Mouse (Mus musculus): ENCODE measurements around the gene Disp2. TPM values are rescaled to one million over a fixed set of nuclear protein-coding genes. Genes with fewer than 3 reads are reported as not detected.

Gene Disp2
- 0.05 and 0.14 TPM in 2 replicates for polyA plus RNA-seq (2016; fragmentation: Nextera tagmentation; extraction: Ambion mirVana)

DNA sequence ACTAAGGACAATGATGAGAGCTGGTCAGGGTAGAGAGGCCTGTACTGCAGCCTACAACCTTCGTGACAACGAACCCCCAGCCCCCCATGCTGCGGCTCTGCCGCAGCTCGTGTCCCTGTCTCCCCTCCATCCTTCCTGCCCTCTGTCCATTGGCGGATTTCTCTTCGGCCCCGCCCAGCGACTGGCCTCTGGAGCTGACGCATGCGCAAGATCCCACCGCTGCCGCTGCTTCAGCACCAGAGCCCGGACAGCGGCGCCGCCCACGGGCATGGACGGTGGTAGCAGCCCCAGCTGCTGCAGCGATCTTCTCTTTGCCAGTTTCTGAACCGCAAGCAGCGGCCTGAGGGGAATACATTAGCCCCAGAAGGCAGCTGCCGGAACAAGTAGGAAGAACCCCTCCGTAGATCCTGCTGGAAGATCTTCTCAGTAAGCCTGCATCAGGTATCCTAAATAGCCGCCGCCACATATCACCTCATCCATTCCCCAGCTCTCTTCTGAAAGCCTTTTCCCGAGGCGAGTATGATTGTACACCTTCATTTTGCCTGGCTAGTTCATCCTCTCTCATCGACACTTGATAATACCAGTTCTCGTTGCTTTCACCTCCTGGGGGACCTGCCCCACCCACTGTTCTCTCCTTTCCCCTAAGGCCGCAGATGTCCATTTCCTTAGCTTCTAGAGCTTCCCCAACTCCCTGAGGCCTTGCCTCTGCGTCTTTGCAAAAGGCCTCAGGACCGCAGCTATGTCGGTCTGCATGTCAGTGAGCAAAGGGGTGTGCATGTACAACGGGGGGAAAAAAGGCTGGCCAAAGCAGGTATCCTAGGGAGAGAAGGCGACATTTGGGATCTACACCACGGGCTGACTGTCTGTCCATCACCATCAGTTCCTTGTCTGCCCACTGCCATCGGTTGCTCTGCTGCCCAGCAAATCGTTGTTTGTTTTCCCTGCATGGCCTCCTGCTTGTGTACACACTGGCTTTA is at the start of gene Disp2:
Gene Disp2, plus strand, starts transcription at position 216 of the 977 bp plus-strand sequence.
- Histone ChIP-seq H3K4me2 (peak within 1 kb of the TSS; percentile 57), H3K9me3 (no peaks in the 10 kb centered on the region), H3K4me3 (replicated peaks) (peak within 1 kb of the TSS; percentile 33), H3K36me3 (no peaks in the 10 kb centered on the region), H3K27me3 (peaks cover 22% of the 10 kb centered on the region), H3K9ac (replicated peaks) (no peak within 1 kb of the TSS), H3K4me1 (replicated peaks) (peaks cover 9% of the 10 kb centered on the region; the same call in 1 of the 2 replicates), H3K27ac (no peak within 1 kb of the TSS)
- WGBS: 14% methylated on average over 39 of the region's 39 CpGs
- ATAC-seq (ENCODE audit: insufficient number of reproducible peaks, insufficient read depth, low FRiP score, low TSS enrichment, low read depth): peak; percentile 78; the same call in 1 of the 2 replicates

- Histone ChIP-seq H3K36me3 (no peaks in the 10 kb centered on the region), H3K27me3 (peaks cover 62% of the 10 kb centered on the region), H3K9me3 (no peaks in the 10 kb centered on the region), H3K27ac (no peak overlapping the region), H3K4me3 (replicated peaks) (no peak overlapping the region), H3K9ac (replicated peaks) (no peak overlapping the region), H3K4me1 (replicated peaks) (peaks cover 23% of the 10 kb centered on the region), H3K4me2 (no peak overlapping the region)
- 28% methylated on average over 8 of the region's 8 CpGs for WGBS
- no peak for ATAC-seq (ENCODE audit: insufficient number of reproducible peaks, insufficient read depth, low FRiP score, low TSS enrichment, low read depth)
Observed at GRCm38 (mm10) chr2:118729816-118730621, 49.5 kb upstream of the Disp2 start.

- H3K36me3 ChIP-seq: no peaks in the 10 kb centered on the region
- H3K4me1 ChIP-seq (replicated peaks): peaks cover 23% of the 10 kb centered on the region
- no peak overlapping the region for H3K27ac ChIP-seq
- no peak for ATAC-seq (ENCODE audit: insufficient number of reproducible peaks, insufficient read depth, low FRiP score, low TSS enrichment, low read depth)
- no peaks in the 10 kb centered on the region for H3K9me3 ChIP-seq
- H3K9ac ChIP-seq (replicated peaks): no peak overlapping the region
- 0% methylated on average over 3 of the region's 3 CpGs for WGBS
- no peak overlapping the region for H3K4me2 ChIP-seq
- peaks cover 64% of the 10 kb centered on the region for H3K27me3 ChIP-seq
- no peak overlapping the region for H3K4me3 ChIP-seq (replicated peaks)
Observed at GRCm38 (mm10) chr2:118730622-118730915, 49.0 kb upstream of the Disp2 start.

DNA sequence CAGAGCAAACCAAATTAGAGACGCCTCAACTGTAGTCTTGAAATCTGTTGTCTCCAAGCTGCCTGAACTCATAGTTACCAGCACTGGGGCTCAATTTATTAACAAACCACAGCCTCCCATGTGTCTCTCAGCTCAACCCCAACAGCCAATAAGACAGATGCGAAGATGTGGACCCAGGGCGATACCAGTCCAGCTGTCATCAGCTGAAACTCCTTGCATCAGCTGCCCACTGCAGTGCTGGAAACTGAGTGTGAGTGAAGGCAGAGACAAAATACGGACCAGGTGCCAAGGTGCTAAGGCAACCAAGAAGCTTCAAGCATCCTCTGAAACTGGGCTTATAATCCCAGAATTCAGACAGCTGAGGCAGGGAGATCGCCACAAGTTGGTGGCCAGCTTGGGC is 47.5 kb upstream of the Disp2 start:
- no peaks in the 10 kb centered on the region for H3K9me3 ChIP-seq
- no peak overlapping the region for H3K4me3 ChIP-seq (replicated peaks)
- 86% methylated on average over 5 of the region's 5 CpGs for WGBS
- H3K27ac ChIP-seq: no peak overlapping the region
- H3K4me1 ChIP-seq (replicated peaks): peaks cover 23% of the 10 kb centered on the region
- H3K4me2 ChIP-seq: no peak overlapping the region
- peaks cover 62% of the 10 kb centered on the region for H3K27me3 ChIP-seq
- no peak overlapping the region for H3K9ac ChIP-seq (replicated peaks)
- no peak for ATAC-seq (ENCODE audit: insufficient number of reproducible peaks, insufficient read depth, low FRiP score, low TSS enrichment, low read depth)
- H3K36me3 ChIP-seq: no peaks in the 10 kb centered on the region

DNA sequence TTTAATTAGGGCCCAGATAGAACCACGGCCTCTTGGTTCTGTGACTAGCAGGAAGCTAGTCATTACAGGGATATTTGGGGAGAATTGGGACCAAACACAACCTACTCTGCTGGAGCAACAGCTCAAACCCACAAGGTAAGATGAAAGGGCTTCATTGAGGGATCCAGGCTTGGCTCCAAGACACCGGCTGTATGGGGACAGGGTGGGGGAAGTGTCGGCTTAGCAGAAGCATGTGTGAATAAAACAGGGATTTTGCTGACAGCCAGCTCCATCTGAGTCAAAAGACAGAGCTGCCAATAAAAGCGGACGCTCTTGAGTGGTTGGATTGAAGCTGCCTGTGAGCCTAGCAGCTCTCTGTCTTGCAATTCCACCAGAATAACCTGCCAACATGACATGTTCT is 46.2 kb upstream of the Disp2 start:
- WGBS: 38% methylated on average over 5 of the region's 5 CpGs

DNA sequence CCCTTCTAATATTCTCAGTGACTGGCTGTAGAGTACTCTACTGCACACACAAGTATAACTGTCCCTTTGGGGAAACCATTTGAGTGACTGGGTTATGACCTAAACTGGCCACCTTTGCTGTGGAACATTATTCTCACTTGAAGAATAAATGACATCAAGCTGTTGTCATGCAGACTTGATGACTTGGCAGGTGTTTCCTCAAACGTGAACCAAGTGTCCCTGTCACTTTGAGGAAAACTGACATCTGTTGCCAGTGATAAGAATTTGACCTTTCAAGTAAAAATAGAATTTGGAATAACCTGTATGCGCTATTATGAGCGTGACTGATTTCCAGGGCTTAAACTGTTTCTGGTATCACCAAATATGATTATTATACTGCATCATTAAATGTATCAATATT is 39.2 kb upstream of the Disp2 start:
- 67% methylated on average over 3 of the region's 3 CpGs for WGBS

More for the DNA sequence above, 46.2 kb upstream of the Disp2 start:
- Histone ChIP-seq H3K36me3 (no peaks in the 10 kb centered on the region), H3K27ac (no peak overlapping the region), H3K4me3 (replicated peaks) (no peak overlapping the region), H3K9ac (replicated peaks) (no peak overlapping the region), H3K9me3 (no peaks in the 10 kb centered on the region), H3K4me2 (no peak overlapping the region), H3K27me3 (peaks cover 51% of the 10 kb centered on the region), H3K4me1 (replicated peaks) (peaks cover 15% of the 10 kb centered on the region)
- ATAC-seq (ENCODE audit: insufficient number of reproducible peaks, insufficient read depth, low FRiP score, low TSS enrichment, low read depth): no peak

DNA sequence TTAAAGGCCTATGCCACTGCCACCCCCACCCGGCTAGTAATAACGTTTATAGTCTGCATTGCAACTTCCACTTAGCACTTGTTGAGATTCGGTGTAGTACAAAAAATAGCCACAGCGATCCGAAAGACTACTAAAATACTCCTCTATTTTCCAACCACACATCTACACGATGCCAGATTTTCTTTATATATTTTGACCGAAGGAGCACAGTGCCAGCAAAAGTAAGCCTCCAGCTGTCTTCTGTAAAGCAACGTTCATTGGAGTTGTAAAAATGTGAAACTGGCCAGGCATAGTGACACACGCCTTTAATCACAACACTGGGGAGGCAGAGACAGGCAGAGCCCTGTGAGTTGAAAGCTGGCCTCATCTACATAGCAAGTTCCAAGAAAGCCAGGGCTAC is 38.3 kb upstream of the Disp2 start:
- Histone ChIP-seq H3K9me3 (no peaks in the 10 kb centered on the region), H3K4me1 (replicated peaks) (peaks cover 7% of the 10 kb centered on the region), H3K4me3 (replicated peaks) (no peak overlapping the region), H3K36me3 (no peaks in the 10 kb centered on the region), H3K4me2 (no peak overlapping the region), H3K9ac (replicated peaks) (no peak overlapping the region), H3K27me3 (peaks cover 38% of the 10 kb centered on the region), H3K27ac (no peak overlapping the region)
- WGBS: 53% methylated on average over 9 of the region's 9 CpGs
- no peak for ATAC-seq (ENCODE audit: insufficient number of reproducible peaks, insufficient read depth, low FRiP score, low TSS enrichment, low read depth)

More for the DNA sequence above, 39.2 kb upstream of the Disp2 start:
- Histone ChIP-seq H3K4me1 (replicated peaks) (peaks cover 7% of the 10 kb centered on the region), H3K4me3 (replicated peaks) (no peak overlapping the region), H3K4me2 (no peak overlapping the region), H3K9me3 (no peaks in the 10 kb centered on the region), H3K27me3 (peaks cover 41% of the 10 kb centered on the region), H3K36me3 (no peaks in the 10 kb centered on the region), H3K27ac (no peak overlapping the region), H3K9ac (replicated peaks) (no peak overlapping the region)
- no peak for ATAC-seq (ENCODE audit: insufficient number of reproducible peaks, insufficient read depth, low FRiP score, low TSS enrichment, low read depth)

DNA sequence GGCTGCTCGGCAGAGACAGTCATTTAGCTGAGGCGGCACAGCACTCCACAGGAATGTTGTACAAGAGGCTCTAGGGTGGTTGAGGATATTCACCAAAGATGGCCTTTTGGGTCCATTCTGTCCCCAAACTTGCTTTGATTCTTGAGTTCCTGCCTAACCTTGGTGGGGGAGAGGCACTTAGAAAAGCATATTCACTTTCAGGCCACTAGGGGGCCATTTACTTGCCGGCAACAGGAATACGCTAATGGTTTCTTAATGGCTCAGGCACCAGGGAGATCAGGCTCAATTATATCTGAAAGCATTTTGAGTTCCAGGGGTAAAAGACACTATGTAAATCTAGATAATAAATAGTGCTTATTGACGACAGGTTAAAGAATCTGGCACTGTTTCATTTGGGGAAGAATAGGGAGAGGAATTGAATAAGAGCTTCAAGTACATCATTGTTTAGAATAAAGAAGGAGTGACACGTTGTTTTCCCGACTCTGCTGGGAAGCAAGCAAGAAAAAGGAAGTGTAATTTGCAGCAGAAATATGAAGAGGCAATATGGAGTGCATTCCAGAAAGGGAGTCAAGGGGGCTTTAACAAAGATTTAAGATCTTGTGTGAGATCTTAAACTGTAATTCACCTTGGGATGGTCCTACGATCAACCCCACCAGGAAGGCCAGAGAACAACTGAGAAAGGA is 36.1 kb upstream of the Disp2 start:
- Histone ChIP-seq H3K27me3 (peaks cover 38% of the 10 kb centered on the region), H3K36me3 (no peaks in the 10 kb centered on the region), H3K27ac (no peak overlapping the region), H3K4me1 (replicated peaks) (peaks cover 28% of the 10 kb centered on the region), H3K4me2 (no peak overlapping the region), H3K9ac (replicated peaks) (no peak overlapping the region), H3K9me3 (no peaks in the 10 kb centered on the region), H3K4me3 (replicated peaks) (no peak overlapping the region)
- ATAC-seq (ENCODE audit: insufficient number of reproducible peaks, insufficient read depth, low FRiP score, low TSS enrichment, low read depth): no peak
- WGBS: 25% methylated on average over 8 of the region's 8 CpGs

GRCm38 (mm10) chr2:118744621-118745020 is 34.9 kb upstream of the Disp2 start:
- Histone ChIP-seq H3K9me3 (no peaks in the 10 kb centered on the region), H3K36me3 (no peaks in the 10 kb centered on the region), H3K27ac (no peak overlapping the region), H3K4me1 (replicated peaks) (peaks cover 41% of the 10 kb centered on the region), H3K4me3 (replicated peaks) (peak overlapping the region; percentile 95), H3K27me3 (peaks cover 35% of the 10 kb centered on the region), H3K9ac (replicated peaks) (no peak overlapping the region), H3K4me2 (peak overlapping the region; percentile 97)
- ATAC-seq (ENCODE audit: insufficient number of reproducible peaks, insufficient read depth, low FRiP score, low TSS enrichment, low read depth): no peak
- WGBS: 8% methylated on average over 7 of the region's 7 CpGs

GRCm38 (mm10) chr2:118745232-118745884 is 34.2 kb upstream of the Disp2 start, which contains the start of gene Inafm2:
Gene Inafm2, plus strand, starts transcription at chr2:118745758.
- WGBS: under 1% methylated on average over 55 of the region's 57 CpGs
- H3K4me3 ChIP-seq (replicated peaks): peak within 1 kb of the TSS; percentile 95
- peak within 1 kb of the TSS; percentile 35; the same call in 1 of the 2 replicates for H3K27ac ChIP-seq
- peak; percentile 77; the same call in 1 of the 2 replicates for ATAC-seq (ENCODE audit: insufficient number of reproducible peaks, insufficient read depth, low FRiP score, low TSS enrichment, low read depth)
- peaks cover 48% of the 10 kb centered on the region for H3K4me1 ChIP-seq (replicated peaks)
- H3K9me3 ChIP-seq: no peaks in the 10 kb centered on the region
- no peaks in the 10 kb centered on the region for H3K36me3 ChIP-seq
- peak within 1 kb of the TSS; percentile 88 for H3K9ac ChIP-seq (replicated peaks)
- H3K4me2 ChIP-seq: peak within 1 kb of the TSS; percentile 97
- peaks cover 35% of the 10 kb centered on the region for H3K27me3 ChIP-seq
